Mouse (Mus musculus) G1E (cell line): Measurements from ENCODE around the gene Olfr1394.

Experiments used
- CTCF ChIP-seq: IDR thresholded peaks from 2 replicates; pipeline ENCODE4 v1.5.1; 2012; ENCODE audit warnings: low read depth, low read length, inconsistent platforms, mixed read lengths
- POLR2AphosphoS5 ChIP-seq: IDR thresholded peaks from 2 replicates; pipeline ENCODE4 v1.6.1; 2012; ENCODE audit warnings: low read depth, low read length, inconsistent platforms; ENCODE audit not compliant: insufficient replicate concordance
- TAL1 ChIP-seq: conservative IDR thresholded peaks from 2 replicates; pipeline ENCODE4 v1.6.1; 2012; ENCODE audit warnings: low read depth, low read length, inconsistent platforms, mixed read lengths

- TF ChIP-seq CTCF (no peak), TAL1 (no peak), POLR2AphosphoS5 (no peak)
Measured at GRCm38 (mm10) chr11:49114774-49115173, 39.4 kb upstream of the Olfr1394 start, which contains the start of gene Olfr1396.
